8 mouse cellular contexts compared by ENCODE assay signal in genomic region chr2:75990885-75991539, GRCm38 (mm10). TPM values are rescaled to one million over a fixed set of nuclear protein-coding genes. Genes with fewer than 3 reads are reported as not detected.
DNase-seq lines count a peak whose midpoint lies in the region; ATAC-seq lines count a peak whose summit lies in the region.

No protein-coding gene starts in this region.

- 0 out of 2 replicates have a peak overlapping the region, but pooled peaks have one; percentile 6 for H3K4me2 ChIP-seq in limb, embryonic 15.5 days
- H3K4me2 ChIP-seq in neural tube, embryonic 13.5 days, result no peak overlapping the region

- H3K27me3 ChIP-seq in limb, embryonic 15.5 days, result no peaks in the 10 kb centered on the region
- H3K27me3 ChIP-seq in neural tube, embryonic 13.5 days, result no peaks in the 10 kb centered on the region

- no peak overlapping the region for H3K9ac ChIP-seq in limb, embryonic 15.5 days
- H3K9ac ChIP-seq in neural tube, embryonic 13.5 days, result no peak overlapping the region

- H3K36me3 ChIP-seq in limb, embryonic 15.5 days, result no peaks in the 10 kb centered on the region
- no peaks in the 10 kb centered on the region for H3K36me3 ChIP-seq in neural tube, embryonic 13.5 days

- ATAC-seq in limb, embryonic 15.5 days (ENCODE audit: insufficient number of reproducible peaks, low FRiP score, low TSS enrichment, low read depth), result no peak
- no peak for ATAC-seq in neural tube, embryonic 13.5 days (ENCODE audit: low read depth)

- DNase-seq in layer of hippocampus, adult 11-12 months (ENCODE audit: low spot score), result peak; percentile 68
- DNase-seq in layer of hippocampus, adult 9-10 months (ENCODE audit: low spot score), result no peak
- peak; percentile 31 for DNase-seq in cerebellum, adult 11-12 months
- peak; percentile 23 to 26 for DNase-seq in gastrocnemius, adult 8-10 months (ENCODE audit: low spot score in 2 of 2)
- peak; percentile 79 for DNase-seq in induced T-regulatory cell, adult 2 months (ENCODE audit: low read depth)
- peak; percentile 88 for DNase-seq in testis, postnatal 10 days (ENCODE audit: low spot score)

- H3K27ac ChIP-seq in limb, embryonic 15.5 days, result peak overlapping the region; percentile 23; the same call in 1 of the 2 replicates
- H3K27ac ChIP-seq in neural tube, embryonic 13.5 days (replicated peaks), result peak overlapping the region; percentile 97

- H3K4me3 ChIP-seq in limb, embryonic 15.5 days, result no peak overlapping the region
- H3K4me3 ChIP-seq in neural tube, embryonic 13.5 days, result no peak overlapping the region

- H3K4me1 ChIP-seq in limb, embryonic 15.5 days, result peaks cover 34% of the 10 kb centered on the region
- H3K4me1 ChIP-seq in neural tube, embryonic 13.5 days (replicated peaks), result peaks cover 77% of the 10 kb centered on the region

- WGBS in limb, embryonic 15.5 days, result 46% methylated on average over 13 of the region's 13 CpGs
- WGBS in neural tube, embryonic 13.5 days, result 53% methylated on average over 13 of the region's 13 CpGs

- no peaks in the 10 kb centered on the region for H3K9me3 ChIP-seq in limb, embryonic 15.5 days
- no peaks in the 10 kb centered on the region for H3K9me3 ChIP-seq in neural tube, embryonic 13.5 days

RNA-seq across cellular contexts. Expression of gene Ttc30a1, which starts 9.2 kb away (rescaled TPM):
- total RNA-seq in gastrocnemius, adult 8-10 months (2022), result 1 to 10 TPM in 3 of 4 experiments, under 1 TPM in 1; 0.75 to 1.3 (median 1.2) TPM
- 6.0 and 6.3 TPM in 2 replicates for polyA plus RNA-seq in limb, embryonic 15.5 days (2015; fragmentation: Nextera tagmentation; extraction: Ambion mirVana)
- polyA plus RNA-seq in neural tube, embryonic 13.5 days (2015; fragmentation: Nextera tagmentation; extraction: Ambion mirVana), result 7.9 TPM in 2 replicates

RNA-seq across cellular contexts. Expression of gene Ttc30a2, which starts 13.0 kb away (rescaled TPM):
- total RNA-seq in gastrocnemius, adult 8-10 months (2022), result under 1 TPM; 0.34 to 0.46 (median 0.39) TPM
- polyA plus RNA-seq in limb, embryonic 15.5 days (2015; fragmentation: Nextera tagmentation; extraction: Ambion mirVana), result 0.18 and 0.30 TPM in 2 replicates
- polyA plus RNA-seq in neural tube, embryonic 13.5 days (2015; fragmentation: Nextera tagmentation; extraction: Ambion mirVana), result 0.65 and 1.1 TPM in 2 replicates

RNA-seq across cellular contexts. Expression of gene Ttc30b, which starts 52.6 kb away (rescaled TPM):
- total RNA-seq in gastrocnemius, adult 8-10 months (2022), result 1 to 10 TPM; 2.7 to 3.9 (median 3.2) TPM
- 12.8 and 12.9 TPM in 2 replicates for polyA plus RNA-seq in limb, embryonic 15.5 days (2015; fragmentation: Nextera tagmentation; extraction: Ambion mirVana)
- 16.0 and 16.6 TPM in 2 replicates for polyA plus RNA-seq in neural tube, embryonic 13.5 days (2015; fragmentation: Nextera tagmentation; extraction: Ambion mirVana)
